Mouse (Mus musculus) heart, postnatal 0 days (tissue): ENCODE results near the gene Ropn1l. TPM values are rescaled to one million over a fixed set of nuclear protein-coding genes. Genes with fewer than 3 reads are reported as not detected.

Experiments used
- ATAC-seq: fragments of 200-750 bp; cut with Nextera tagmentation; 2 replicates; pipeline ENCODE4 v1.8.0; 2017; ENCODE audit warnings: low read depth, moderate number of reproducible peaks, moderate library complexity; ENCODE audit not compliant: insufficient read depth
- DNase-seq: peaks from one replicate; pipeline ENCODE4 v3.0.0-alpha.2; 2016; ENCODE audit warnings: low spot score
- H3K27ac ChIP-seq: fragments of 300-500 bp; sonication (generic); 2 replicates; pipeline ENCODE4 v1.5.1; 2014; ENCODE audit warnings: low read depth, mild to moderate bottlenecking
- H3K27me3 ChIP-seq: fragments of 300-500 bp; sonication (generic); 2 replicates; pipeline ENCODE4 v1.6.1; 2014; ENCODE audit warnings: low read length, mixed read lengths; ENCODE audit not compliant: control insufficient read depth, insufficient read depth
- H3K36me3 ChIP-seq: fragments of 300-500 bp; sonication (generic); replicated peaks from 2 replicates; pipeline ENCODE4 v1.6.1; 2014; ENCODE audit warnings: low read length, mixed read lengths; ENCODE audit not compliant: control insufficient read depth, insufficient read depth
- H3K4me1 ChIP-seq: fragments of 300-500 bp; sonication (generic); 2 replicates; pipeline ENCODE4 v1.6.1; 2014; ENCODE audit warnings: antibody characterized with exemption; ENCODE audit not compliant: control insufficient read depth, insufficient read depth
- H3K4me2 ChIP-seq: fragments of 300-500 bp; sonication (generic); 2 replicates; pipeline ENCODE4 v1.6.1; 2014; ENCODE audit warnings: low read depth, mild to moderate bottlenecking, low read length, moderate library complexity
- H3K4me3 ChIP-seq: fragments of 300-500 bp; sonication (generic); 2 replicates; pipeline ENCODE4 v1.5.1; 2014; ENCODE audit warnings: low read depth, low read length
- H3K9ac ChIP-seq: fragments of 300-500 bp; sonication (generic); replicated peaks from 2 replicates; pipeline ENCODE4 v1.6.1; 2014; ENCODE audit warnings: low read depth, low read length, mixed read lengths
- H3K9me3 ChIP-seq: fragments of 300-500 bp; sonication (generic); replicated peaks from 2 replicates; pipeline ENCODE4 v1.6.1; 2016; ENCODE audit warnings: low read length; ENCODE audit not compliant: control insufficient read depth
- CTCF ChIP-seq: IDR thresholded peaks from 2 replicates; pipeline ENCODE4 v1.5.1; 2016; ENCODE audit warnings: antibody characterized with exemption, control low read depth, low read depth
- EP300 ChIP-seq: IDR thresholded peaks from 2 replicates; pipeline ENCODE4 v1.6.1; 2016; ENCODE audit warnings: antibody characterized with exemption, low read depth
- WGBS: fragments of 180-500 bp; shearing (Covaris S2); extraction: QIAGEN DNeasy Blood & Tissue Kit; methylation state at CpG from one replicate; pipeline ENCODE4 v1.1.7; 2014; 5-methylcytosine and 5-hydroxymethylcytosine counted together
- polyA plus RNA-seq: library from polyadenylated mRNA; unstranded; fragments of >200 nt; fragmentation: Nextera tagmentation; extraction: Ambion mirVana; gene quantifications from 2 replicates; pipeline ENCODE4 v1.2.1, GENCODE M21; 2015
- total RNA-seq: library from RNA; depleted of rRNA; stranded (reverse); fragments of >200 nt; gene quantifications from 2 replicates; pipeline ENCODE4 v1.2.3, GENCODE M21; 2014; ENCODE audit warnings: low replicate concordance; rRNA removed

The Ropn1l gene
- total RNA-seq (3.5 TPM in 1 of 2 replicates, not detected in the other), polyA plus RNA-seq (2.4 and 2.5 TPM in 2 replicates)

GRCm38 (mm10) chr15:31453098-31453916 lies at the start of gene Ropn1l:
Ropn1l (minus strand) TSS chr15:31453737.
- Histone ChIP-seq H3K4me1 (0 out of 2 replicates have a peak, but pooled peaks cover 6% of the 10 kb centered on the region), H3K36me3 (peaks cover 13% of the 10 kb centered on the region), H3K9ac (peak within 1 kb of the TSS; percentile 38), H3K27ac (peak within 1 kb of the TSS; percentile 80), H3K9me3 (no peaks in the 10 kb centered on the region), H3K27me3 (no peaks in the 10 kb centered on the region), H3K4me2 (peak within 1 kb of the TSS; percentile 91), H3K4me3 (peak within 1 kb of the TSS; percentile 74)
- ATAC-seq (peak; percentile 92), DNase-seq (peak; percentile 91)
- no peak for TF ChIP-seq CTCF
- WGBS = under 1% methylated on average over 57 of the region's 57 CpGs

DNA sequence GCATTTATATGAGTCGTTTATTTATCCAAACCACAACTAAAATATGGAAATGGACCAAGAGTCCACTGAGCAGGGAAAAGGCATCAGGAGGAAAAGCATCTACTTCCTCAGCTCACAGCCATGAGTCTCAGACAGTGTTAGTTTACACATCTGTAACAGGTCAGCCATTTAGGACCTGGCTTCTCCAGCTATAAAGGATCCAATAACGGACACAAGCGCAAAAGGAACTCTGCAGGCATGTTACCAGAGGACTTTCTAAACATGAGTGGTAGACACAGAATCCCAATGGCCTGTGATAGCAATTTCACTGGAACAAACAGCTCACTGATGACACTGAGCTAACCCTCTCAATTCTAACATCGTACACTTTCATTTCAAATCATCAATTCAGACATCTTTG lies 49.5 kb upstream of the Ropn1l start:
- Histone ChIP-seq H3K27me3 (no peaks in the 10 kb centered on the region), H3K27ac (no peak overlapping the region), H3K4me3 (no peak overlapping the region), H3K9ac (no peak overlapping the region), H3K4me2 (no peak overlapping the region), H3K36me3 (peaks cover 33% of the 10 kb centered on the region), H3K9me3 (no peaks in the 10 kb centered on the region), H3K4me1 (no peaks in the 10 kb centered on the region)
- no peak for DNase-seq
- WGBS = 84% methylated on average over 4 of the region's 4 CpGs
- ATAC-seq = no peak
- no peak for TF ChIP-seq CTCF
- TF ChIP-seq EP300 = no peak

GRCm38 (mm10) chr15:31502313-31502712 lies 48.8 kb upstream of the Ropn1l start:
- H3K9me3 ChIP-seq = no peaks in the 10 kb centered on the region
- H3K4me1 ChIP-seq = no peaks in the 10 kb centered on the region
- ATAC-seq (no peak), DNase-seq (no peak)
- no peaks in the 10 kb centered on the region for H3K27me3 ChIP-seq
- no peak overlapping the region for H3K4me3 ChIP-seq
- H3K27ac ChIP-seq = no peak overlapping the region
- no peak overlapping the region for H3K9ac ChIP-seq
- no peak overlapping the region for H3K4me2 ChIP-seq
- TF ChIP-seq CTCF = no peak
- no peak for TF ChIP-seq EP300
- WGBS = 73% methylated on average over 1 of the region's 1 CpGs
- peaks cover 39% of the 10 kb centered on the region for H3K36me3 ChIP-seq

DNA sequence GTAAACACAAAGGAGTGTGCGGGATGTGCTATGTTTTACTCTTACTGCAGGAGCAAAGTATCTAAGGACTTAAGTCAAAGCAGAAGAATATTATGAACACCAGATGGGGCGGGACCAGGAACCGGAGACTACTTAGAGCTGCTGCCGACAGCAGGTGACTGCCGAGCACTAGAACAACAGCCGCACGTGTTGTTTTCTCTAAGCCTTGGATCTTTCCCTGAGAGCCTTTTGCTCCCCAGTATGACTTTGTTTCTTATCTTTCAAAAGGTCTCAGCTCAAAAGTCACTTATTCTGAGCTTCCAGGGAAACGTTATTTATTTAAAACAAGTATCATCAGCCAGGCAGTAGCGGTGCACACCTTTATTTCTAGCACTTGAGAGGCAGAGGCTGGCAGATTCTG lies 41.3 kb upstream of the Ropn1l start:
- Histone ChIP-seq H3K4me1 (no peaks in the 10 kb centered on the region), H3K36me3 (peaks cover 68% of the 10 kb centered on the region), H3K4me3 (no peak overlapping the region), H3K27ac (no peak overlapping the region), H3K27me3 (no peaks in the 10 kb centered on the region), H3K9me3 (no peaks in the 10 kb centered on the region), H3K4me2 (no peak overlapping the region), H3K9ac (no peak overlapping the region)
- DNase-seq = no peak
- ATAC-seq = no peak
- WGBS = 86% methylated on average over 9 of the region's 9 CpGs
- no peak for TF ChIP-seq CTCF
- TF ChIP-seq EP300 = no peak

DNA sequence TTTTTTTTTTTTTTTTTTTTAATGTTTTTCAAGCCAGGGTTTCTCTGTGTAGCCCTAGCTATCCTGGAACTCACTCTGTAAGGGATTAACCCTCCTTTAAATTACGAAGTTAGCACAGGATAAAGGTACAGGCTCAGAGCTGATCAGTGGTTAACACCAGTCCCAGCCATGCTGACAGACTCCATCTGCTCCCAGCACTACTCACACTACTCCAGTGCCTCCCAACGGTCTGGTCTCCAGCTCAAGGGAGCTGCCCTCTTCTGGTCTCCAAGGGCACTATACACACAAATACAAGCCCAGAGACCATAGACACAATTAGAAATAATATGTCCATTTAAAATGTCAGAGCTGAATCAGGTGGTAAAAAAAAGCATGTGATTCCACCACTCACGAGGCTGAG lies 40.8 kb upstream of the Ropn1l start:
- no peaks in the 10 kb centered on the region for H3K9me3 ChIP-seq
- no peaks in the 10 kb centered on the region for H3K27me3 ChIP-seq
- H3K4me3 ChIP-seq = no peak overlapping the region
- H3K4me1 ChIP-seq = no peaks in the 10 kb centered on the region
- 65% methylated on average over 3 of the region's 3 CpGs for WGBS
- H3K9ac ChIP-seq = no peak overlapping the region
- H3K36me3 ChIP-seq = peaks cover 69% of the 10 kb centered on the region
- TF ChIP-seq EP300 (no peak), CTCF (no peak)
- ATAC-seq = no peak
- no peak overlapping the region for H3K27ac ChIP-seq
- no peak overlapping the region for H3K4me2 ChIP-seq
- DNase-seq = no peak
